Mouse (Mus musculus): ENCODE measurements around the gene Cenph. TPM values are rescaled to one million over a fixed set of nuclear protein-coding genes. Genes with fewer than 3 reads are reported as not detected.
"Not testable (repeated sequence)": the region's sequence is repeated elsewhere in the genome, so short reads cannot be mapped to it uniquely, and the experiment has no call there.

The Cenph gene
- under 1 TPM in 3 of 4 experiments, not detected in 1; 0.38 to 0.66 (median 0.55) TPM for total RNA-seq (2022)

GRCm38 (mm10) chr13:100775252-100776055, at the start of gene Cenph:
TSS of gene Cenph (minus strand) at chr13:100775899.
- DNase-seq = peak; percentile 79

GRCm38 (mm10) chr13:100824916-100825315, 49.2 kb upstream of the Cenph start:
- no peak for DNase-seq

GRCm38 (mm10) chr13:100824306-100824705, 48.6 kb upstream of the Cenph start:
- DNase-seq = no peak

- no peak for DNase-seq
Observed at GRCm38 (mm10) chr13:100823863-100824262, 48.2 kb upstream of the Cenph start.

- no peak for DNase-seq
Observed at GRCm38 (mm10) chr13:100814451-100814850, 38.8 kb upstream of the Cenph start.

- DNase-seq = no peak
Observed at GRCm38 (mm10) chr13:100805776-100806175, 30.1 kb upstream of the Cenph start.

GRCm38 (mm10) chr13:100797171-100797570, 21.5 kb upstream of the Cenph start:
- no peak for DNase-seq

GRCm38 (mm10) chr13:100789083-100789482, 13.4 kb upstream of the Cenph start:
- no peak for DNase-seq

GRCm38 (mm10) chr13:100788057-100788456, 12.4 kb upstream of the Cenph start:
- DNase-seq = not testable (repeated sequence)

- DNase-seq = no peak
Observed at GRCm38 (mm10) chr13:100787316-100788010, 11.8 kb upstream of the Cenph start.

GRCm38 (mm10) chr13:100786414-100786867, 10.7 kb upstream of the Cenph start, which contains the start of gene Ccnb1:
TSS of gene Ccnb1 (minus strand) at chr13:100786570.
- peak; percentile 88 for DNase-seq

- no peak for DNase-seq
Observed at GRCm38 (mm10) chr13:100785806-100786413, 10.2 kb upstream of the Cenph start.

GRCm38 (mm10) chr13:100777491-100777890, 1.8 kb upstream of the Cenph start:
- DNase-seq = no peak

- no peak for DNase-seq
Observed at GRCm38 (mm10) chr13:100776710-100777109, 1.0 kb upstream of the Cenph start.

- no peak for DNase-seq
Observed at GRCm38 (mm10) chr13:100776056-100776419, 339 bp upstream of the Cenph start.

- DNase-seq = no peak
Observed at GRCm38 (mm10) chr13:100774704-100775103, 995 bp downstream of the Cenph start.

- no peak for DNase-seq
Observed at GRCm38 (mm10) chr13:100755329-100755728, 20.4 kb downstream of the Cenph start.

GRCm38 (mm10) chr13:100754186-100754585, 21.5 kb downstream of the Cenph start:
- DNase-seq = no peak

GRCm38 (mm10) chr13:100753011-100753410, 22.7 kb downstream of the Cenph start:
- DNase-seq = no peak

- no peak for DNase-seq
Observed at GRCm38 (mm10) chr13:100752529-100752928, 23.2 kb downstream of the Cenph start.

- DNase-seq = no peak
Observed at GRCm38 (mm10) chr13:100751402-100751801, 24.3 kb downstream of the Cenph start.

- DNase-seq = no peak
Observed at GRCm38 (mm10) chr13:100750799-100751198, 24.9 kb downstream of the Cenph start.

- DNase-seq = no peak
Observed at GRCm38 (mm10) chr13:100748638-100749037, 27.1 kb downstream of the Cenph start.
